Mouse (Mus musculus) kidney, embryonic 14.5 days (tissue): ENCODE data around the gene Ric8b. TPM values are rescaled to one million over a fixed set of nuclear protein-coding genes. Genes with fewer than 3 reads are reported as not detected.

ENCODE experiments used
- ATAC-seq: fragments of 200-750 bp; cut with Nextera tagmentation; 2 replicates; pipeline ENCODE4 v1.8.0; 2017; ENCODE audit warnings: moderate number of reproducible peaks, mild to moderate bottlenecking, moderate TSS enrichment, moderate library complexity; ENCODE audit not compliant: low FRiP score, low TSS enrichment
- H3K27ac ChIP-seq: fragments of 300-500 bp; sonication (generic); 2 replicates; pipeline ENCODE4 v1.5.1; 2014; ENCODE audit warnings: low read depth, mild to moderate bottlenecking, low read length, moderate library complexity, mixed read lengths
- H3K27me3 ChIP-seq: fragments of 300-500 bp; sonication (generic); 2 replicates; pipeline ENCODE4 v1.6.1; 2014; ENCODE audit warnings: mild to moderate bottlenecking, low read length; ENCODE audit not compliant: control insufficient read depth, insufficient read depth
- H3K36me3 ChIP-seq: fragments of 300-500 bp; sonication (generic); 2 replicates; pipeline ENCODE4 v1.6.1; 2014; ENCODE audit warnings: low read length, mixed read lengths; ENCODE audit not compliant: control insufficient read depth, insufficient read depth
- H3K4me1 ChIP-seq: fragments of 300-500 bp; sonication (generic); 2 replicates; pipeline ENCODE4 v1.6.1; 2014; ENCODE audit warnings: low read length, mixed read lengths; ENCODE audit not compliant: control insufficient read depth, insufficient read depth
- H3K4me2 ChIP-seq: fragments of 300-500 bp; sonication (generic); replicated peaks from 2 replicates; pipeline ENCODE4 v1.6.1; 2014; ENCODE audit warnings: low read depth, mild to moderate bottlenecking, low read length
- H3K4me3 ChIP-seq: fragments of 300-500 bp; sonication (generic); 2 replicates; pipeline ENCODE4 v1.5.1; 2014; ENCODE audit warnings: mild to moderate bottlenecking, low read length
- H3K9ac ChIP-seq: fragments of 300-500 bp; sonication (generic); 2 replicates; pipeline ENCODE4 v1.6.1; 2014; ENCODE audit warnings: low read depth, mild to moderate bottlenecking, low read length, moderate library complexity
- H3K9me3 ChIP-seq: fragments of 300-500 bp; sonication (generic); 2 replicates; pipeline ENCODE4 v1.6.1; 2016; ENCODE audit warnings: low read length; ENCODE audit not compliant: control insufficient read depth
- whole genome bisulfite sequencing: fragments of 180-500 bp; shearing (Covaris S2); extraction: QIAGEN DNeasy Blood & Tissue Kit; methylation state at CpG from one replicate; pipeline ENCODE4 v1.1.7; 2014; 5-methylcytosine and 5-hydroxymethylcytosine counted together
- polyA plus RNA-seq: library from polyadenylated mRNA; unstranded; fragments of >200 nt; fragmentation: Nextera tagmentation; extraction: Ambion mirVana; gene quantifications from 2 replicates; pipeline ENCODE4 v1.2.1, GENCODE M21; 2014

Gene Ric8b
- polyA plus RNA-seq, 1 experiment from 2014 or later = 19.3 TPM

GRCm38 (mm10) chr10:84926336-84926735, 8.9 kb downstream of the Ric8b start:
- Histone ChIP-seq H3K4me2 (no peak overlapping the region), H3K27me3 (no peaks in the 10 kb centered on the region), H3K4me3 (no peak overlapping the region), H3K27ac (no peak overlapping the region), H3K4me1 (peaks cover 11% of the 10 kb centered on the region; the same call in 1 of the 2 replicates), H3K9ac (no peak overlapping the region), H3K9me3 (no peaks in the 10 kb centered on the region), H3K36me3 (peaks cover 14% of the 10 kb centered on the region; the same call in 1 of the 2 replicates)
- no peak for ATAC-seq
- 35% methylated on average over 7 of the region's 7 CpGs for WGBS

GRCm38 (mm10) chr10:84926885-84927284, 9.5 kb downstream of the Ric8b start:
- ATAC-seq = no peak

DNA sequence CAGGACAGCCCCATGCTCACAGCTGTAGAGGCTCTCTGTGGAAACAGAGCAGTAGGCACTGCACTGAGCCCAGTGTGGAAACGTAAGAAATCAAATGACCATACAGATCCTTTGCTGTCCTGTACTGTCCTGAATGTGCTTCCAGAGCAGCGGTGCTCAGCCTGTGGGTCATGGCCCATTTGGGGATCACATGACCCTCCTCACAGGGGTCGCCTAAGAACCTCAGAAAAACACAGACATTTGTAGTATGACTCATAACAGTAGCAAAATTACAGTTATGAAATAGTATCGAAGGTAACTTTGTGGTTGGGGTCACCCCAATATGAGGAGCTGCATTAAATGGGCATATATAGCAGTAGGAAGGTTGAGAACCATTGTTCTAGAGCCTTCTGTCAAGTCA, 11.0 kb downstream of the Ric8b start:
- Histone ChIP-seq H3K9ac (no peak overlapping the region), H3K4me3 (no peak overlapping the region), H3K36me3 (peaks cover 14% of the 10 kb centered on the region; the same call in 1 of the 2 replicates), H3K27ac (no peak overlapping the region), H3K9me3 (no peaks in the 10 kb centered on the region), H3K27me3 (no peaks in the 10 kb centered on the region), H3K4me1 (peaks cover 11% of the 10 kb centered on the region; the same call in 1 of the 2 replicates), H3K4me2 (no peak overlapping the region)
- ATAC-seq = no peak
- WGBS = 79% methylated on average over 4 of the region's 4 CpGs

More at GRCm38 (mm10) chr10:84926885-84927284, 9.5 kb downstream of the Ric8b start:
- H3K27ac ChIP-seq = no peak overlapping the region
- peaks cover 14% of the 10 kb centered on the region; the same call in 1 of the 2 replicates for H3K36me3 ChIP-seq
- 90% methylated on average over 4 of the region's 4 CpGs for WGBS
- H3K4me1 ChIP-seq = peaks cover 11% of the 10 kb centered on the region; the same call in 1 of the 2 replicates
- H3K4me2 ChIP-seq = no peak overlapping the region
- H3K4me3 ChIP-seq = no peak overlapping the region
- no peaks in the 10 kb centered on the region for H3K9me3 ChIP-seq
- no peak overlapping the region for H3K9ac ChIP-seq
- H3K27me3 ChIP-seq = no peaks in the 10 kb centered on the region

GRCm38 (mm10) chr10:84935553-84936209, 18.3 kb downstream of the Ric8b start:
- Histone ChIP-seq H3K4me2 (no peak overlapping the region), H3K36me3 (no peaks in the 10 kb centered on the region; the same call in 1 of the 2 replicates)
- WGBS = 83% methylated on average over 7 of the region's 7 CpGs

GRCm38 (mm10) chr10:84936832-84937515, 19.6 kb downstream of the Ric8b start:
- no peaks in the 10 kb centered on the region; the same call in 1 of the 2 replicates for H3K36me3 ChIP-seq
- no peak overlapping the region for H3K4me3 ChIP-seq
- no peak overlapping the region for H3K27ac ChIP-seq
- WGBS = 54% methylated on average over 4 of the region's 4 CpGs
- no peaks in the 10 kb centered on the region for H3K4me1 ChIP-seq
- H3K9me3 ChIP-seq = no peaks in the 10 kb centered on the region
- H3K9ac ChIP-seq = no peak overlapping the region
- no peak overlapping the region for H3K4me2 ChIP-seq
- no peaks in the 10 kb centered on the region for H3K27me3 ChIP-seq
- ATAC-seq = no peak

More at GRCm38 (mm10) chr10:84935553-84936209, 18.3 kb downstream of the Ric8b start:
- H3K4me3 ChIP-seq = no peak overlapping the region
- H3K9me3 ChIP-seq = no peaks in the 10 kb centered on the region
- no peaks in the 10 kb centered on the region for H3K27me3 ChIP-seq
- no peak for ATAC-seq
- H3K9ac ChIP-seq = no peak overlapping the region
- H3K4me1 ChIP-seq = no peaks in the 10 kb centered on the region
- H3K27ac ChIP-seq = no peak overlapping the region

DNA sequence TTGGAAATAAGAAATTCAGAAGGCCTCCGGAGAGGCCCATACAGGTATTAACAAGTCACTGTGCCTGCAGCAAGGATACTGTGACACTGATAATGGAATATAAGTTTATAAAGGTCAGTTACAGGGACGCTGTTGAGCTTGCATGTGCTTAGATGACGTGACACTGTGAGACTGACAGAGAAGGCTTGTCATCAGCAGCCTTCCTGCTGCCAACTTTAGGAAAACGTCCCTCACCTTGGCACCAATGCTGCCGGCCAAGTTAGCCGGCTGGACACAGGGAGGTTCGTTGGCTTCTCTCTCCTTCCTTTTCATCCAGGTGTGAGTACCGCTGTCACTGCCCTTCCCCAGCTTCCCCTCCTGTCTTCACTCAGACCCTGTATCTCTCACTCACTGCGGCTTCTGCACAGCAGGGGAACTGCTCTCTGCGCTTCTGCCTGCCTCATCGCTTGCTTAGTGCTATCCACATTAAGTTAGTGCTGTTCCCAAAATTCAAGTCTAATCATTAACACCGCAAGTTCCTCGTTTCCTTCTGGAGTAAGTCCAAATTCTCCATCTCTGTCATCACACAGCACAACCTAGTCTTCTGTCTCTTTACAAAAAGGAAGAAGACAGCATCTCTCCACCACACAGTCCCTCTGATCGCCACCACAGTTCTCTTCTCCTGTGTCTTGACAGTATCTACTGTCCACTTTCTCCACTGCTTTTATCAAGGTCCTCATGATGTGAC, 20.8 kb downstream of the Ric8b start:
- no peak for ATAC-seq
- 84% methylated on average over 14 of the region's 14 CpGs for WGBS
- H3K27ac ChIP-seq = no peak overlapping the region

DNA sequence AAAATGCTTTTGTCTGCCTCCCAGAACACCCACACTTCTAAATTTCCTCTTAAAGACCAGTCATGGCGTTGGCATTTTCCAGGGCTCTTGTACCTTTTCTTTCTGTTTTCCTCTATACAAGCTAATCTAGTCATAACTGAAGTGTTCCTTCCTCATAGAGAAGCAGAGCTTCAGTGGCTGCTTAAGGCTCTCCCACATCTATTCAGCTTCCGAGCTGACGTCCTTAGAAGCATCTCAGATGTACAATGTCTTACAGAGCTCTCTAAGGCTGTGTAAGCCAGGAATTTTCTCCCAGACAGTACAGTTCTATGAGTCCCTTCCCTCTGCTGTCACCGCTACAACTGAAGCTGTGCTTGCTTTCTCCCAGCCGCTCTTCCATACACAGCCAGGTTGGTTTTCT, 21.5 kb downstream of the Ric8b start:
- no peak overlapping the region for H3K27ac ChIP-seq

More for the DNA sequence above, 20.8 kb downstream of the Ric8b start:
- Histone ChIP-seq H3K4me2 (no peak overlapping the region), H3K4me1 (no peaks in the 10 kb centered on the region), H3K27me3 (no peaks in the 10 kb centered on the region), H3K4me3 (no peak overlapping the region), H3K36me3 (no peaks in the 10 kb centered on the region; the same call in 1 of the 2 replicates), H3K9me3 (no peaks in the 10 kb centered on the region), H3K9ac (no peak overlapping the region)

GRCm38 (mm10) chr10:84940356-84940755, 22.9 kb downstream of the Ric8b start:
- H3K4me3 ChIP-seq = no peak overlapping the region
- no peak overlapping the region for H3K9ac ChIP-seq
- no peaks in the 10 kb centered on the region; the same call in 1 of the 2 replicates for H3K36me3 ChIP-seq
- no peaks in the 10 kb centered on the region for H3K9me3 ChIP-seq
- no peak for ATAC-seq
- WGBS = 76% methylated on average over 1 of the region's 1 CpGs
- H3K4me2 ChIP-seq = no peak overlapping the region
- no peak overlapping the region for H3K27ac ChIP-seq
- H3K4me1 ChIP-seq = no peaks in the 10 kb centered on the region
- H3K27me3 ChIP-seq = no peaks in the 10 kb centered on the region

More for the DNA sequence above, 21.5 kb downstream of the Ric8b start:
- no peak for ATAC-seq
- Histone ChIP-seq H3K4me2 (no peak overlapping the region), H3K36me3 (no peaks in the 10 kb centered on the region; the same call in 1 of the 2 replicates), H3K9me3 (no peaks in the 10 kb centered on the region), H3K4me3 (no peak overlapping the region), H3K9ac (no peak overlapping the region), H3K4me1 (no peaks in the 10 kb centered on the region), H3K27me3 (no peaks in the 10 kb centered on the region)
- WGBS = 89% methylated on average over 5 of the region's 5 CpGs
